Mouse (Mus musculus): ENCODE results near the gene Ttc17. TPM values are rescaled to one million over a fixed set of nuclear protein-coding genes. Genes with fewer than 3 reads are reported as not detected.

Gene Ttc17
- total RNA-seq, 2 experiments from 2014 or later: 17.7 to 20.1 TPM

GRCm38 (mm10) chr2:94302393-94302792, 104.1 kb downstream of the Ttc17 start:
- no peak for DNase-seq
- intact Hi-C loops (cut with DNase I): no loop called here

- intact Hi-C loops (cut with DNase I): no loop called here
- DNase-seq: no peak
Measured at GRCm38 (mm10) chr2:94301749-94302148, 104.7 kb downstream of the Ttc17 start.

- intact Hi-C loops (cut with DNase I): no loop called here
- DNase-seq: no peak
Measured at GRCm38 (mm10) chr2:94297467-94297866, 109.0 kb downstream of the Ttc17 start.

- intact Hi-C loops (cut with DNase I): loop anchor here (2.0 to 5.0 kb wide), 3 partner anchors 36 to 254 kb away; no protein-coding TSS in a partner anchor
- DNase-seq: peak; percentile 28 to 44
Measured at GRCm38 (mm10) chr2:94290483-94290882, 116.0 kb downstream of the Ttc17 start.

- intact Hi-C loops (cut with DNase I): loop anchor here (2.0 to 5.0 kb wide), 3 partner anchors 35 to 253 kb away; no protein-coding TSS in a partner anchor
- DNase-seq: no peak
Measured at GRCm38 (mm10) chr2:94289659-94290058, 116.8 kb downstream of the Ttc17 start.

- DNase-seq: no peak
- intact Hi-C loops (cut with DNase I): no loop called here
Measured at GRCm38 (mm10) chr2:94289169-94289568, 117.3 kb downstream of the Ttc17 start.

- no peak for DNase-seq
Measured at GRCm38 (mm10) chr2:94288086-94288485, 118.4 kb downstream of the Ttc17 start.

GRCm38 (mm10) chr2:94287435-94287834, 119.1 kb downstream of the Ttc17 start:
- no peak for DNase-seq
- intact Hi-C loops (cut with DNase I): no loop called here

More at GRCm38 (mm10) chr2:94288086-94288485, 118.4 kb downstream of the Ttc17 start:
- intact Hi-C loops (cut with DNase I): no loop called here

GRCm38 (mm10) chr2:94283526-94283925, 123.0 kb downstream of the Ttc17 start:
- DNase-seq: no peak
- intact Hi-C loops (cut with DNase I): no loop called here

GRCm38 (mm10) chr2:94279596-94279995, 126.9 kb downstream of the Ttc17 start:
- DNase-seq: no peak
- intact Hi-C loops (cut with DNase I): no loop called here

GRCm38 (mm10) chr2:94276103-94276502, 130.4 kb downstream of the Ttc17 start:
- DNase-seq: no peak
- intact Hi-C loops (cut with DNase I): no loop called here

GRCm38 (mm10) chr2:94275658-94276057, 130.8 kb downstream of the Ttc17 start:
- intact Hi-C loops (cut with DNase I): no loop called here
- no peak for DNase-seq

- peak; percentile 66 to 72 for DNase-seq
Measured at GRCm38 (mm10) chr2:94273154-94274021, 133.1 kb downstream of the Ttc17 start.

GRCm38 (mm10) chr2:94271176-94271575, 135.3 kb downstream of the Ttc17 start:
- no peak for DNase-seq
- intact Hi-C loops (cut with DNase I): no loop called here

More at GRCm38 (mm10) chr2:94273154-94274021, 133.1 kb downstream of the Ttc17 start:
- intact Hi-C loops (cut with DNase I): no loop called here

- intact Hi-C loops (cut with DNase I): no loop called here
- DNase-seq: no peak
Measured at GRCm38 (mm10) chr2:94268835-94269234, 137.7 kb downstream of the Ttc17 start.

- intact Hi-C loops (cut with DNase I): no loop called here
- DNase-seq: no peak
Measured at GRCm38 (mm10) chr2:94267213-94267850, 139.2 kb downstream of the Ttc17 start.

GRCm38 (mm10) chr2:94266381-94267160, 139.9 kb downstream of the Ttc17 start:
- intact Hi-C loops (cut with DNase I): no loop called here
- DNase-seq: no peak

- intact Hi-C loops (cut with DNase I): no loop called here
- peak in 1 of 2 experiments; percentile 17 for DNase-seq
Measured at GRCm38 (mm10) chr2:94265221-94266191, 141.0 kb downstream of the Ttc17 start.

GRCm38 (mm10) chr2:94264631-94265098, 141.8 kb downstream of the Ttc17 start:
- intact Hi-C loops (cut with DNase I): no loop called here
- DNase-seq: no peak

All from gastrocnemius, postnatal 36 days (tissue).